Mouse (Mus musculus) testis, adult 2 months (tissue): Measurements from ENCODE around the gene Grid1. TPM values are rescaled to one million over a fixed set of nuclear protein-coding genes. Genes with fewer than 3 reads are reported as not detected.

Experiments
- H3K27ac ChIP-seq: fragments of 200-500 bp; 2 replicates; pipeline ENCODE4 v1.5.1; 2012; ENCODE audit warnings: low read depth, low read length; ENCODE audit not compliant: control insufficient read depth, insufficient read depth
- H3K27me3 ChIP-seq: fragments of 200-500 bp; 2 replicates; pipeline ENCODE4 v1.6.1; 2012; ENCODE audit warnings: mild to moderate bottlenecking, low read length, moderate library complexity; ENCODE audit not compliant: control insufficient read depth, insufficient read depth
- H3K36me3 ChIP-seq: fragments of 200-500 bp; 2 replicates; pipeline ENCODE4 v1.6.1; 2012; ENCODE audit warnings: mild to moderate bottlenecking, low read length; ENCODE audit not compliant: control insufficient read depth, insufficient read depth
- H3K4me1 ChIP-seq: fragments of 200-500 bp; 2 replicates; pipeline ENCODE4 v1.6.1; 2012; ENCODE audit warnings: low read length; ENCODE audit not compliant: control insufficient read depth, insufficient read depth
- H3K4me3 ChIP-seq: fragments of 200-500 bp; 2 replicates; pipeline ENCODE4 v1.5.1; 2012; ENCODE audit warnings: low read depth, mild to moderate bottlenecking, low read length, moderate library complexity, mixed read lengths; ENCODE audit not compliant: control insufficient read depth
- CTCF ChIP-seq: fragments of 200-500 bp; IDR thresholded peaks from 2 replicates; pipeline ENCODE4 v1.5.1; 2012; ENCODE audit warnings: low read depth, mild to moderate bottlenecking, inconsistent platforms, low read length, moderate library complexity; ENCODE audit not compliant: control insufficient read depth, insufficient read depth, insufficient replicate concordance
- POLR2A ChIP-seq: fragments of 200-500 bp; IDR thresholded peaks from 2 replicates; pipeline ENCODE4 v1.6.1; 2012; ENCODE audit warnings: low read depth, mild to moderate bottlenecking, inconsistent platforms, low read length, moderate library complexity; ENCODE audit not compliant: control insufficient read depth
- polyA plus RNA-seq: library from polyadenylated mRNA; depleted of rRNA; stranded (reverse); fragments of >200 nt; gene quantifications from 2 replicates; pipeline ENCODE4 v1.2.3, GENCODE M21; 2012

Grid1 gene
- polyA plus RNA-seq, 1 experiment, result 1.4 TPM

- Histone ChIP-seq H3K4me1 (no peaks in the 10 kb centered on the region), H3K36me3 (no peaks in the 10 kb centered on the region), H3K4me3 (no peak overlapping the region), H3K27ac (no peak overlapping the region), H3K27me3 (no peaks in the 10 kb centered on the region)
- no peak for TF ChIP-seq CTCF
- no peak for TF ChIP-seq POLR2A
Measured at GRCm38 (mm10) chr14:35044918-35045698, 225.2 kb downstream of the Grid1 start.

- Histone ChIP-seq H3K36me3 (no peaks in the 10 kb centered on the region), H3K4me3 (no peak overlapping the region), H3K4me1 (no peaks in the 10 kb centered on the region), H3K27ac (no peak overlapping the region), H3K27me3 (no peaks in the 10 kb centered on the region)
- TF ChIP-seq POLR2A (no peak), CTCF (no peak)
Measured at GRCm38 (mm10) chr14:35049231-35049630, 229.3 kb downstream of the Grid1 start.

GRCm38 (mm10) chr14:35054139-35054538, 234.2 kb downstream of the Grid1 start:
- Histone ChIP-seq H3K27ac (no peak overlapping the region), H3K27me3 (no peaks in the 10 kb centered on the region), H3K36me3 (no peaks in the 10 kb centered on the region), H3K4me1 (no peaks in the 10 kb centered on the region), H3K4me3 (no peak overlapping the region)
- TF ChIP-seq POLR2A, result no peak

GRCm38 (mm10) chr14:35074636-35075035, 254.7 kb downstream of the Grid1 start:
- Histone ChIP-seq H3K36me3 (no peaks in the 10 kb centered on the region), H3K27me3 (no peaks in the 10 kb centered on the region), H3K27ac (no peak overlapping the region), H3K4me1 (no peaks in the 10 kb centered on the region; the same call in 1 of the 2 replicates), H3K4me3 (no peak overlapping the region)
- TF ChIP-seq POLR2A, result no peak
- TF ChIP-seq CTCF, result no peak

GRCm38 (mm10) chr14:35079954-35080353, 260.0 kb downstream of the Grid1 start:
- no peak overlapping the region for H3K27ac ChIP-seq
- TF ChIP-seq CTCF (no peak), POLR2A (no peak)

GRCm38 (mm10) chr14:35092646-35093045, 272.7 kb downstream of the Grid1 start:
- H3K27ac ChIP-seq, result no peak overlapping the region
- H3K4me1 ChIP-seq, result no peaks in the 10 kb centered on the region
- H3K36me3 ChIP-seq, result no peaks in the 10 kb centered on the region
- H3K27me3 ChIP-seq, result no peaks in the 10 kb centered on the region
- H3K4me3 ChIP-seq, result no peak overlapping the region
- TF ChIP-seq CTCF, result no peak
- no peak for TF ChIP-seq POLR2A

More at GRCm38 (mm10) chr14:35079954-35080353, 260.0 kb downstream of the Grid1 start:
- no peaks in the 10 kb centered on the region for H3K36me3 ChIP-seq
- no peak overlapping the region for H3K4me3 ChIP-seq
- H3K27me3 ChIP-seq, result no peaks in the 10 kb centered on the region
- H3K4me1 ChIP-seq, result no peaks in the 10 kb centered on the region

GRCm38 (mm10) chr14:35093561-35094186, 273.8 kb downstream of the Grid1 start:
- no peak overlapping the region for H3K4me3 ChIP-seq

More at GRCm38 (mm10) chr14:35093561-35094186, 273.8 kb downstream of the Grid1 start:
- no peaks in the 10 kb centered on the region for H3K27me3 ChIP-seq
- H3K27ac ChIP-seq, result no peak overlapping the region
- H3K4me1 ChIP-seq, result no peaks in the 10 kb centered on the region
- H3K36me3 ChIP-seq, result no peaks in the 10 kb centered on the region
- TF ChIP-seq POLR2A, result no peak
- TF ChIP-seq CTCF, result no peak
